Mouse (Mus musculus) myocyte (in vitro differentiated cells): ENCODE results near the gene Pank1.

Source experiments
- MAX ChIP-seq: IDR thresholded peaks from one replicate; pipeline ENCODE4 v1.6.1; 2011; ENCODE audit warnings: low read depth, mild to moderate bottlenecking, control low read depth
- POLR2A ChIP-seq: IDR thresholded peaks from one replicate; pipeline ENCODE4 v1.6.1; 2011; ENCODE audit warnings: low read depth, mild to moderate bottlenecking, control low read depth, moderate library complexity; ENCODE audit not compliant: insufficient read length
- POLR2AphosphoS2 ChIP-seq: IDR thresholded peaks from one replicate; pipeline ENCODE4 v1.6.1; 2011; ENCODE audit warnings: low read depth, control low read depth; ENCODE audit not compliant: insufficient read length
- REST ChIP-seq: IDR thresholded peaks from one replicate; pipeline ENCODE4 v1.6.1; 2011; ENCODE audit warnings: mild to moderate bottlenecking, control low read depth, moderate library complexity; ENCODE audit not compliant: insufficient read depth, insufficient read length
- TCF12 ChIP-seq: IDR thresholded peaks from one replicate; pipeline ENCODE4 v1.6.1; 2011; ENCODE audit warnings: mild to moderate bottlenecking, control low read depth; ENCODE audit not compliant: poor library complexity, insufficient read depth, severe bottlenecking
- TCF3 ChIP-seq: IDR thresholded peaks from one replicate; pipeline ENCODE4 v1.6.1; 2011; ENCODE audit warnings: low read depth, control low read depth; ENCODE audit not compliant: insufficient read length
- USF1 ChIP-seq: IDR thresholded peaks from one replicate; pipeline ENCODE4 v1.6.1; 2011; ENCODE audit warnings: low read depth, mild to moderate bottlenecking, control low read depth, moderate library complexity

DNA sequence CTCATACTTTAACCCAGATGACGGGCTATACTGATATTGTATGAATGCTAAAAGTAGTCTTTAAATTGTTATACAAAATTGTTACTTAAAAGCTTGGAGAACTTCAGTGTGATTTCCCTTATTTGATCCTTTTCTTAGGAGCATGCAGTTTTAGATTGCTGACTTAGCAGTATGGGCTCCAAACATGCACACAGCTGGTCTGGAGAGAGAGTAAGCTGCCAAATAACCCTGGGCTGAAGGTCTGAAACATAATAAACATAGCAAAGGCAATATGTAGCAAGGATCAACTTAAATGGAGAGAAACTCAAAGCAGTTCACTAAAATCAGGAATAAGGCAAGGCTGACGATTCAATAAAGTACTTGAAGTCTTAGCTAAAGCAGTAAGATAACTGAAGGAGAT lies 96.8 kb downstream of the Pank1 start:
- TF ChIP-seq POLR2A (no peak), MAX (no peak), REST (no peak), TCF12 (no peak), POLR2AphosphoS2 (no peak), USF1 (no peak), TCF3 (no peak)
